Mouse (Mus musculus) gastrocnemius, postnatal 36 days (tissue): ENCODE data around the gene Opcml. TPM values are rescaled to one million over a fixed set of nuclear protein-coding genes. Genes with fewer than 3 reads are reported as not detected.

Source experiments
- DNase-seq, 2 experiments: peaks; one replicate each; pipeline ENCODE4 v3.0.0; 2022
- intact Hi-C: fragments of 180-260 bp; cut with DNase I; formaldehyde crosslinking; loops from one replicate; pipeline ENCODE4 v1.15.1; 2025
- total RNA-seq, 2 experiments: library from RNA; stranded (reverse); gene quantifications; 2 replicates each; pipeline ENCODE4 v1.2.3; 2021

Gene Opcml
- total RNA-seq, 2 experiments from 2014 or later: 1.0 to 1.5 TPM

DNA sequence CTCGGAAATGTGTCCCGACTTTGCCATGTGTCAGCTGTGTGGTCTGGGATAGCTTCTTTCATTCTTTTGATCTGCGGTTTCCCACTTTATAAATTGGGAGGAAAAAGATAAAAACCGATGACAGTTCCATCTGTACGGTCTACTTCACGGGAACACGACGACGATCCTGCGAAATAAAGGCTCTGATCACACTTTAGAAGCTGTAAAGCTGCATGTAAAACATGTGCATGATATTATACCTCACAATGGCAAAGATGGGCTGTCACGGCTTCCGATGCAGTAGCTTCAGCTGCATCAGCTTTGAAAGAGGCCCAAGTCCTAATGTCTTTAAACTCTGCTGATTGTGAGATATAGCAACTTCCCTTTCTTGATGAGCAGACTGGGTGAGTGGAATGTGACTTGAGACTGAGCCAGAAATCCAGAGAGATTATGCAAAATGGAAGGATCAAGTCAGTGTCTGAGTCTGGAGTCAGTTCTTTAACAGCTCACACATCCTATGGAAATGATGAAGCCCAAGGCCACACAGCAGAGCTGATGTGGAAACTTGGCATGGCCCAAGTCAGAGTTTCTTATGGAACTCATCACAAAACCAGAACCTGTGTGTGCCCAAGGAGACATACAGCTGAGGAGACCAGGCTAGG is 349.5 kb downstream of the Opcml start:
- intact Hi-C loops: no loop called here

DNA sequence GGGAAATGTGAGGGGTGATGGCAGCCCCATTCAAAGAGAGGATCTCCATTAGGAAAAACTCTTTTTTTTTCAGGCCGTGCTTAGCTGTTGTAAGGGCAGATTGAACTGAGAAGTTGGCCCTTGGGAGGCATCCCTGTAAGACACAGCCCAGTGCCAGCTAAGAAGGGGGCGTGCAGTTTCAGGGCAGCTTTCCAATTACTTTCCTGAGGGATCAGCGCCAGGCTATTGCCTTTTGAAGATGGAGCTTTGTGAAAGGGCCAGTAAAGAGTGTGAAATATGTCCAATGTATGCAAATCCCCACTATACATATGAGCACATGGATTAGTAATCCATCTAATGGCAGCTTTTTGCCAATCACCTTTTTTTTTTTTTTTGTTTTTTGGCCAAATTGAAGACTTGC is 358.9 kb downstream of the Opcml start:
- intact Hi-C loops: no loop called here
- DNase-seq: no peak

More for the DNA sequence above, 349.5 kb downstream of the Opcml start:
- no peak for DNase-seq

DNA sequence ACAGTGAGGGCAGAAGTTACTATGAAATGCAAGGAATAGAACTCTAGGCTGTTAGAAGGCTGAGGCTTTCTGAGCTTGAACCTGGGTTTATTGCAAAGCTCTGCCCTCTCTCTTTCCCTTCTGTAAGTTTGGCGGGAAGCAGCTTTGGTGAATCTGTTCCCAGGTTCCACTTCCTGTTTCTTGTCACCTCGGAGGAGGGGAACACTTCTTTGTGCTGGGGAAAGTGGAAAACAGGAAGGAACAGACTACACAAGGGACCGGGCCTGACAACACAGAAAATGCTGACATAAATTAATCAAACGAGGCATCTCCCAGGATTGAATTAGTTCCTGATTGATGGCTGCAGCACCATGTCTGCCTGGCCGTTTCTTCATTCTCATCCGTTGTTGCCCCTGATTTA is 363.2 kb downstream of the Opcml start:
- no peak for DNase-seq
- intact Hi-C loops: no loop called here

DNA sequence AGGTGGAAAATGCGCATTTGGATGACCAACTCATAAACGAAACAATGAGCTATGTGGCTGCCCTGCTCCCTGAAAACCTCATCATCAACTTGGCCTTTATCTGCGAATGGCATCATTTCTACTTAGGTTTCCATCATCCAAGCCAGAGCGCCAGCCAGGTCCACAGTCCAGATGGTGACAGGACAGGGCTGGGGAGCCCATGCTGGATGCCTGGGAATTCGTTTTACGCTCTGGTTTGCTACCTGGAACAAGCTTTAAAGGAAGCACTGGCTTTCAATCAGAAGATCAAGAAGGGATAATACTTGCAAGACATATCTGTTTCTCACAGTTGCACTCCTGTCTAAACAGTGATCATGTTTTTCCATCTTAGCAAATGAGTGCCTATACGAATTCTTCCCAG is 366.5 kb downstream of the Opcml start:
- intact Hi-C loops: no loop called here
- DNase-seq: no peak

DNA sequence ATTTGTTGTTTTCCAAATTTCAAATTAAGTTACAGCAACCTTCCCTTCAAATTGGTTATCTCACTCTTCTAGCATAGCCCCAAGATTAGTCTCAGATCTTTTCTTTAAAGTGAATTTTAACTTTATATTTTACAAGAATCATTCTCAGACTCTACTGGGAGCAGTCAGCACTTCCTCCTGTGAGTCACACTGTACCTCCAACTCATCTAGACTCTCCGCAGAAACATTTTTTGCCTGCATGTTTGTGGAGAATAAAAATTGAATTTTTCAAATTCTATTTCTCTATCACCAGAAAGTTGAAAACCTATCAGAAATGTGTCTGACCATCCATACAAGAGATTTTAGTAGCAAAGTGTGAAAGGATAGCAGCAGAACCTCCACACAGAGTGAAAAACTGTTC is 370.4 kb downstream of the Opcml start:
- DNase-seq: no peak
- intact Hi-C loops: no loop called here

DNA sequence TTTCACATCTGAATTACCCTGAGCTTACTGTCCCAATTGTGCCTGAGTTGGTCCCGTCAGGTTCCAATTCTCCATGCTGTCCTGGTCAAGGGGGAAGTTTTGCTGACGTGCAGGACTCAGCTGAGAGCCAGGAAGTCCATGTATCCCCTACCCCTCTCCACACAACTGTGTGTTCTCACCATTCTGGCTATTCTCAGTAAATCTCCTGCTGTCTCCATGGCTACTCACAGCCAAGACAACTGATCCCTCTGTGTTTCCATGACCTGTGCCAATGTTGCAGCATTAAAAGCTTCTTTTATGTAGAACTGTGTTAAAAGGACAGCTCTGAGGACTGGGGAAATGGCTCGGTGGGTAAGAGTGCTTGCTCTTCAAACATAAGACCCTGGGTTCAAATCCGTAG is 373.4 kb downstream of the Opcml start:
- no peak for DNase-seq
- intact Hi-C loops: no loop called here

DNA sequence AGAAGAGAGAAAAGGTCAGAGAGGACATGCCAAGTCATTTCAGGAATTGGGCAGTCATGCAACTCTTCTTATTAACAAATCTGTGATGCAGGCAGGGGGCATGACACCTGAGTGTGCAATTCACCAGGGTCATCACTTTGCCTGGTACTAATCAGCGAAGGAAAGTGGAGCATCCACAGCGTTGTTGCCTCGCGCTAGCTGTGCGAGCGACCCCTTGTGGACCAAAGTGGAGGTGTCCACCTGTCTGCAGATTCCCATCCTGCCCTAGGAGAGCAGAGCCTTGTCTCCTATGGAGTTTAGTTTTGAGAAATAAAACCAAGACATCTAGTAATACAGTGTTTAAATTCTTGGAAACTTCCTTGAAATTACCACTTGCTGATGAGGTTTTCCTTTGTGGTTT is 381.3 kb downstream of the Opcml start:
- intact Hi-C loops: no loop called here
- DNase-seq: peak; percentile 17 to 27

DNA sequence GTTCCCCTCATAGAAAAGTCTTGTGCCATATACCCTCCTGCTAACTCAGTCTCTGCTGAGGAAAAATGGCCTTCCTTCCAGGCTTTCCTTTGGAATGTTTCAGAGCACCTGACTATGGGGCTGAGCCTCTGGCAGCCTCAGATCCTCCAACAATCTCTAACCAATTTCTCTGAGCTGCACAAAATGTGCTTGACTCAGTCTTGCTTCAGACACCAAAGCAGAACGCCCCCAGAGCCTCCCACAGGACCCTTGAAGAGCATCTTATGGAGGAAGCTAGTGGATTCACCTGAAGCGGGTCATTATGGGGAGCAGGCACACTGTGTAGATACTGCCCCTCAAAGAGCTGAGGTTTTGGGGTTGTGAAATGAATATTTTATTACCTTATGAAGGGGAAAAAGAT is 386.5 kb downstream of the Opcml start:
- intact Hi-C loops: no loop called here
- no peak for DNase-seq

DNA sequence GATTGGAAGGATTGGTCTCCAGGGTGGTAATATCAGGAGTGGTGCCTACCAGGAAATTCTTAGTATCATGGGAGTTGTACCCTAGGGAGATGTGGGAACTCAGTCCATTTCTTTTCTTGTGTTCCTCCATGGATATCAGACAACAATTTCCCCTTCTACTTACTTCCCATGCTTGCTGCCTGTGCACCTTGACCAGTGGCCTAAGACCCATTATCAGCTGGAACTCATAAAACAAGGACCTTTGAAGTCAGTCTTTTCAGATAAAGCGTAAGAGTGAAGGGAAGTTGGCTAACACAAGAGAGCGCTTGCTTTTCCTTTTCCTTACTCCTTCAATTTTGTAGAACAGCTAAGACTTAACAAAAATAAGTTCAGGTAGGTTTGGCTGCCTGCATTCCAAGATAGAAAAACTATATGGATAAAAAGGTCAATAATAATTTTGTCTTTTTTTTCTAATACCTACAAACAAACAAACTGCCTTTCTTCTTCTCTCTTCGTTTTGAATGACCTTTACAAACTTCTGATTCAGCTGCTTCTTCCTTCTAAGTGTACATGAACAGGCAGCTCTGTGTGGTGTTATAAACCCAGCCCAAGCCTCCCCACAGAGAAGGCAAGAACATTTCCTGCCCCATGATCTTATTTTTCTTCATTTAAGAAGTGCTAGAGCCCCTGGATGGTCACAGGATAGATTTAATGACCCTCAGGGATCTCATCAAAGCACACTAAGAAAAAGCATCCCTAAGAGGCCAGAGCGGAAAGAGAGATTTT is 387.7 kb downstream of the Opcml start:
- no peak for DNase-seq
- intact Hi-C loops: no loop called here

DNA sequence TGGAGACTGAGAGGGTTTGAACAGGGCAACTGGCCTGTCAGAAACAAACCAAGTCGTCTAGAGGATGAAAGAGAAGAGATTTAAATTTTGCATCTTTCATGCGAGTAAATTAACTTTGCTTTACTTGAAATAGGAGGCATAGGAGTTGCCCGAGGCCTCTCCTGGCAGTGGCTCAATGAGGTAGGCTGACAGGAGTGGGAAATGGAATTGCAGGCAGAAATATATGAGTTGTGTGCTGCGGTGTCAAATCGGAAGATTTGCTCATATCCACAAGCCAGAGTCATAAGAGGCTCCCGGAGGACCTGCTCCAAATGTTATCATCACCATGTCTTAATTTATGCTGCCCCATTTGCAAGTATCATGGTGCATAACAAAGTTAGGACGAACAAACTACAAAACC is 391.3 kb downstream of the Opcml start:
- DNase-seq: no peak
- intact Hi-C loops: no loop called here

DNA sequence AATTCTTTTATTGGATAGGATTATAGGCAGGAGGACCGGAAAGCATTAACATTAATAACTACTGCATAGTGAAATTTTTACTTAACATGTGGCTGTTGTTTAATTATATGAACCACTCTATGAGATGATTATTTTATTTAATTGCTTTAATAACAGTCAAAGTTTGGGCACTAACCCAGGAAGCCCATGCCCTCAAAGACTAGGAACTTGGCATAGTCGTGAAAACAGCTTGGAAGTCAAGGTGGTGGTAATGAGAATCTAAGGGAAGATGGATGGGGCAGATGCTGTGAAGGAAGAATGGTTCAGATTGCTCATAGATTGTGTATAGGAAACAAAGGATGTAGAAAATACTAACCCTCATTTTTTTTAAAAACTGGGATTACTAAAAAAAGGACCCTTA is 399.7 kb downstream of the Opcml start:
- intact Hi-C loops: no loop called here

DNA sequence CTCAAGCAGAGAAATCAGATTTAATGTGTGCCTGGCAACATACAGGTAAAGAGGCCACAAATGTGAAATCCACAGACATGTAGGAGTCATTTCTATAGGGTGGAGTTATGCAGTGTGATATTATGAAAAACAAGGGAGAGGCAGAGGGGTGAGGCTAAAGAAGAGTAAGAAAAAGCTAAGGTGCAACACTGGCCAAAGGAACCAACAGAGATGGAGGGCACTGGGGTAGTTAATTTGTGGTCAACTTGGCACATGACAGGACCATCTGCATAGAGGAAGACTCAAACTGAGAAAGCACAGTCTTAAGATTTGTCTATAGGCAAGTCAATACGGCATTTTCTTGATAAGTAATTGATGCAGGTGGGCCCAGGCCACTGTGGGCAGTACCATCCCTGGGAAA is 400.2 kb downstream of the Opcml start:
- DNase-seq: no peak
- intact Hi-C loops: no loop called here

More for the DNA sequence above, 399.7 kb downstream of the Opcml start:
- DNase-seq: no peak

DNA sequence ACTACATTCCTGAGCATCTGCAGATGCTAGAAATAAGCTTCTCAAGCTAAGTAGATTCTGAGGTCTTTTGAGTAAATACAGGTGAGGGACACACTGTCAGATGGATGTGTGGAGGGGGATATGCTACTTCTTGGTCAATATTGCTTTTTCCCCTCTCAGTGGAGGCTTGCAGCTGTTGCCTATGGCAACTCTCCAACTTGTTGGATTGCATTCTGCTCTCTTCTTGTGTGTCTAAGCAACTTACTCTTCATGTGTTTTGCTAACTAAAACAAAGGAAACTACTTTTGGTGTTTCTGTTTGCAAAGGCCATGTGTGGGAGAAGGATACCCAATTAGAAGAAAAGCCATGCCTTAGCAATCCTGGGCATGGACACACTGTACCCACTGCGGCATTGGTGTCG is 406.0 kb downstream of the Opcml start:
- intact Hi-C loops: loop anchor here (2.0 kb wide), 1 partner anchor 786 kb away; no protein-coding TSS in a partner anchor
- DNase-seq: no peak

DNA sequence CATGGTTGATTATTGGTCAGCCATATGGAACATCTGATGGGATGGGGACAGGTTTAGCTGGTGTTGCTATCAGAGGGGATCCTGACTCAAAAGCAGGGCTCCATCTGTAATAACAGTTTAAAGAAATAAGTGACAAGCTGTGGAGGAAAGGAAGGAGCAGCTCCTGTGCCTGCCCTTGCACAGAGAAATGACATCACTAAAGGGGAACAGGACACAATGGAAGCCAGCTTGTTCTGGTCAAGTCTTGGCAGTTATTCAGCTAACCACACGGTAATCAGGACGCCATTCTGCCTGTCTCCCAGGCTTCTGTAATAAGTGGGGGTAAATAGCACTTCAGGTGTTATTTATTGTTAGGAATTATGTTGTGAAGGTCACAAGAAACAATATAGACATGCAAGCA is 406.5 kb downstream of the Opcml start:
- intact Hi-C loops: loop anchor here (2.0 kb wide), 1 partner anchor 786 kb away; no protein-coding TSS in a partner anchor
- no peak for DNase-seq

DNA sequence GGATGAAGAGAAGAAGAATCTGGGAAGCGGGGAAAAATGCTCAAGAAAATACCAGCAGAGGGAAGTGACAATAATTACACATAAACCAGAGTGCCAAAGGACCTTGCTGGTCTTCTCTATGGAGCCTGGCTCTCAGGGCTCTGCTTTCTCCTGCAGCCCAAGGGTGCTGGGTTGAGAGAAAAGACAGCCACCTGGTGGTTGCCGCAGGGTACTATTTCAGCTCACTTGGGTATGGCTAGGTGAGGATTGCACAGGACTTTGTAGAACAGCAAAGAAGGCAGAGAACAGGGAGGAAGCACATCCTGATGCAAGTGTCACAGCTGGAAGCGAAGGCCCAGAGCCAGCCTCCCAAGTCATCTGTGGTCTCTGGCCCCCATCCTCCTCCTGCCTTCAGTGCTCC is 407.1 kb downstream of the Opcml start:
- no peak for DNase-seq
- intact Hi-C loops: loop anchor here (2.0 kb wide), 1 partner anchor 787 kb away; no protein-coding TSS in a partner anchor

DNA sequence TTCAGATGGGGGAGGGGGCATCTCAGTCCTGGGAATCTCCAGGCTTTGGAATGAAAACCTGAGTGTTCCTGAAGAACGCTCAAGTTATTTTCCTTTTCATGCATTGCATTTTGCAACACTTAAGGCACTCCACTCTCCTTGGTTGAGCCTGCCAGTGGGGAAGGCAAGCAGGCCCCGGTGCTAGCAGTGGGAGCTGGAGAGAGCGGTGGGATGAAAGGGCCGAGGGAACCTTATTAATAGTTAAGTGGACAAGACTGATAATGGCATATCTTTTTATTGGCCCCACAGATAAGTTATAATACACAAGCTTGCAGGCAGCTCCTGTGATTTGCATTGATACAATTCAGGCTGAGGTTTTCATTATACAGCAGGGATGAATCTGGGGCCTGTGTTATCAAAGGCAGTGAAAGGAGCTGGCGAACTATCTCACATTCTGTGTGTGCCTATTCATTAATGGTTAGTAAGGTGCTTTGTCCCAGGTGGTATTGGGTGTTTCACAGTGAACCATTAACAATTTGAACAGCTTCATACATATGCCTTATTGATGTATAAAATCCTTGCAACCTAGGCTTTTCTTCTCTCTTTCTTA is 407.6 kb downstream of the Opcml start:
- no peak for DNase-seq
- intact Hi-C loops: no loop called here

DNA sequence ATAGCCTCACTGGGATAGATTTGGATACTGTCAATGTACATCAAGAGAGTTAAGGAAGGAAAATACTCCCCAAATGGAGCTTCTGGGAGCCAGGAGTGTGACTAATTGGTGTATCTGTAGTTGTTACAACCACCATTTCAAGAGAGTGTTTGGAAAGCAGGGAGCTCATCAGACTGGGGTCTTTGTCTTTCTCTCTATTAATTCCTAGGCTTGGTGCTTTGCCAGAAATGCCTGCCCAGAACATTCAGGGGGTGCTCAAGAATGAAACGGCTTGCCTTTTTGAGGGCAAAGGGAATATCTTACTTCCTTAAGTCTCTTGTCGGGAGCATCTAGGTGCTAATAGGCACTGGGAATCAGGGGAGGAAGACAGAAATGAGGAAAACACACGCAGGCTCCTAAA is 416.9 kb downstream of the Opcml start:
- intact Hi-C loops: no loop called here
- DNase-seq: no peak

DNA sequence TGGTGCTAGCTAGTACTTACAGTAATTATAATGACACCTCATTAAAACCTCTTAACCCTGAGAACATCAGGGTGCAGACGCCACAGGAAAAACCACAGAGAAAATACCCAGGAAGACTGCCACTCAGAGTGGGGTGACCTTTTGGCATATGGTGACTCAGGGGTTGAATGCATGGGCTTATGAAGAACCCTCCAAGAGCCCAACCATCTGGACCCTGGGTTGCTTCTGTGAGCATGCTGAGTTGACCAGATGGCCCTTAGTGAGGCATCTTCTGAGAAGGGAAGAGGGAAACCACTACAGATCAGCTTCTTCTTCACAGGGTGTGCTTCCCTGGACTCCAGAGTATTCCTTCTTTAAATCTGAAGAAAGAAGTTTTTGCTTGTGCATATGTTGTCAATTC is 418.1 kb downstream of the Opcml start:
- intact Hi-C loops: no loop called here

DNA sequence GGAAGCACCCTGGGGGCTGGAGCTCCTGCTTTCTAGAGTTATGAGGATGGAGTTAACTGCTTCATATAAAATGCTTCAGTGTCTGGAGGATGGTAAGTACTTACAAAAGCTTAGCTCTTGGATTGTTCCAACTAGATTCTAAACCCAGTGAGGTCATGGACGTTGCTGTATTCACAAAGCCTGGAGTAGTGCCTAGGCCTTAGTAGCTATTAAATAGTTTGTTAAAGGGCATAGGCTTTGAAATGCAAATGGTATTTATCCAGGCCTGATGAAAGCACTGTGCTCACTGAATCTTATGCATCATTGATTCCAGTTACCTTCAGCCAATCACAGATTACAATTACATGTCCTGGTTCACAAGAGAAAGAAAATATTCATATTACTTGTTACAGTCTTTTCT is 421.3 kb downstream of the Opcml start:
- intact Hi-C loops: no loop called here
- no peak for DNase-seq

More for the DNA sequence above, 418.1 kb downstream of the Opcml start:
- no peak for DNase-seq

DNA sequence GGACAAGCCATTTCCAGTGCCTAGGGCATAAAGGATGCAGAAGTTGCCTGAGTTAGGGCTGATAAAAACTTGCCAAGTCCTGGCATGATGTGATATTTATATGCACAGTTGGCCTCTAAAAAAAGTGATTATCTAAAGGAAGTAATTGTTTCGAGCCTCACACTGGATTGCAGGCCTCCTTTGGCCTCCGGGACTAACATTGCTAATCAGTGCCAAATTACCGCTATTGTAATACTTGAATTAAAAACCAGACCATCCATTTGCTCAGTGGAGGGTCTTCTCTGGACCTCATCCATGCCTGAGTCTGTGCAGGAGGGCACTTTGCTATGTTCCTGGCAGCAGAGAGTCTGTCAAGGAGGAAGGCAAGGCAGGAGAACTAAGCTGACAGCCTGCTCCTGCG is 423.3 kb downstream of the Opcml start:
- DNase-seq: no peak
- intact Hi-C loops: no loop called here

DNA sequence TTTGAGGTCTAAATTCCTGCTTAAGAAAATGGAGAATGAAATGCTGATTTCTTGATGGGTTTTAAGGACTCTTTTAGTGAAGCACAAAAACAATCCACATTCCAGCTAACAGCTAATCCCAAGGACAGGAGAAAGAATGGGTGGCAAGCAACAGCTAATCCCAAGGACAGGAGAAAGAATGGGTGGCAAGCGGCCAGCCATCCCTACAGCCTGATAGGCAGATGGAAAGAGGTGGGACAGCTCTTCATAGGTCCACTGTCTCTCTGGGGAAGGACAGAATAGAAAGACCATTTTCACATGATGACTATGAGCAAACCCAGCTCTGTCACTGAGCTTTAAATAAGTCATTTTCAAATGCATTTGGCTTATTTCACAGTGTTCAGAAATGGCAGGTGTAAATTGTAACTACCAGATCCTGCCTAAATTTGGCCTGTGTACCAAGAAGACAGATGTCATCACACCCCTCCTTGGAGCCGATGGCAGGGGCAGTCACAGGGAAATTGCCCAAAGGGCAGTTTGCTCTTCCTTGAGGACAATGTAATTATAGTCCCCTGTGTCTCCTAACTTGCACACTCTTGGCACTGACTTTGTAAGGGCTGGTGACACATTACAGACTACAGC is 427.6 kb downstream of the Opcml start:
- intact Hi-C loops: no loop called here
- no peak for DNase-seq
